Comparison of ENCODE assay signal across 15 mouse cellular contexts in genomic region chr3:104438777-104439176, GRCm38 (mm10).
"Had no signal": no experiment of that assay in that cellular context is flagged by ENCODE, and none has a peak within 500 bp of the region (broad histone marks: within the 10 kb centered on the region; RNA-seq: fewer than 3 reads in every experiment).

No protein-coding gene starts in this region.

- H3K36me3 ChIP-seq: limb, embryonic 15.5 days; lung, embryonic 15.5 days; midbrain, embryonic 12.5 days; neural tube, embryonic 15.5 days had no signal

- H3K27ac ChIP-seq: limb, embryonic 15.5 days; liver, embryonic 14.5 days; lung, embryonic 15.5 days; macrophage; midbrain, embryonic 12.5 days; neural tube, embryonic 15.5 days had no signal

- H3K4me2 ChIP-seq: limb, embryonic 15.5 days; lung, embryonic 15.5 days; midbrain, embryonic 12.5 days; neural tube, embryonic 15.5 days had no signal

- H3K4me3 ChIP-seq: limb, embryonic 15.5 days; lung, embryonic 15.5 days; megakaryocyte, embryonic 14.5 days; midbrain, embryonic 12.5 days; neural tube, embryonic 15.5 days had no signal

- DNase-seq: kidney, postnatal 36 days; layer of hippocampus, adult 9-11 months; layer of hippocampus, postnatal 36 days; lung, postnatal 14 days; right cerebral cortex, adult 18-20 months; thymus, adult 18-20 months; thymus, postnatal 14 days had no signal

- H3K9ac ChIP-seq: limb, embryonic 15.5 days; liver, embryonic 14.5 days; lung, embryonic 15.5 days; midbrain, embryonic 12.5 days; neural tube, embryonic 15.5 days had no signal

- H3K9me3 ChIP-seq: limb, embryonic 15.5 days; lung, embryonic 15.5 days; megakaryocyte, embryonic 14.5 days; midbrain, embryonic 12.5 days; neural tube, embryonic 15.5 days had no signal

- H3K27me3 ChIP-seq: limb, embryonic 15.5 days; lung, embryonic 15.5 days; midbrain, embryonic 12.5 days; neural tube, embryonic 15.5 days had no signal

- ATAC-seq: intestine, embryonic 16.5 days had no signal
